Mouse (Mus musculus): ENCODE measurements around the gene Tnfsf8.

Tnfsf8 gene

GRCm38 (mm10) chr4:63860688-63861540 lies at the start of gene Tnfsf8:
Gene Tnfsf8, minus strand, starts transcription at chr4:63861347.
- DNase-seq (ENCODE audit: low spot score) = no peak

DNA sequence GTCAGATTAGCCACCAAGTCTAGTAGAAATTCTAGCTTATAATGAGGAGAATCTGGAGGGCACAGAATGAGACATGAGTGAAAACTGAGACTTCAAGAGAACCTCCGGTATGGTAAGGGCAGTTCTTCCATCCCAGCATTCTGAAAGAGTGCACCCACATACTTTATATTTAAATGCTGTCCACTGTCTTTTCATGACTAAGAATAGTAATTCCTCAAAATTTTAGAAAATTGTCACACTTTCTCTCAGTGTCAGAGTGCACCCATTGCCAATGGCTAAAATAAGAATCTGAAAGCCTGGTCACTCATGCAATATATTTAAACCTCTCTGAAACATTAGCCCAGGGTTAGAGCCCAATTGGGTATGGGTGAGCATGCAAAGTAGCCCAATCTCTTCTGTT lies 47.4 kb upstream of the Tnfsf8 start:
- DNase-seq (ENCODE audit: low spot score) = no peak

- no peak for DNase-seq (ENCODE audit: low spot score)
Measured at GRCm38 (mm10) chr4:63907473-63907872, 46.3 kb upstream of the Tnfsf8 start.

DNA sequence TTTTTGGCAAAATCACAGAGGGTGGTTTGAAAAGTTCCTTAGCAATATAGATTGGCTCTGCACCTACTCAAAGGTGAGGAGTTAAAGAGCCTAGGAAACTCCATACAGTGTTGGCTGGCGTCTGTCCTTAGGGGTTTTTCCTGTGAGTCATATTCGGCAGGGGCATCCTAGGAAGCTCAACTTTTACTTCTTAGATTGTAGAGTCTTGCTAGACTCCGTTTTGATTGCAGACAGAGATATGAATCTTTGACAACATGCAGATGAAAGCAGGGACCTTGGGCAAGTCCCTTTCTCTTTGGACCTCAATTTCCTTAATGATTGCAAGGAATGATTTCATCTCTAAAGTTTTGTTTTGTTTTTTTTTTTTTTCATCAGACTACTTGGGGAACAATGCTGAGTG lies 44.9 kb upstream of the Tnfsf8 start:
- DNase-seq (ENCODE audit: low spot score) = no peak

GRCm38 (mm10) chr4:63899081-63899523 lies 38.0 kb upstream of the Tnfsf8 start:
- DNase-seq (ENCODE audit: low spot score) = no peak

DNA sequence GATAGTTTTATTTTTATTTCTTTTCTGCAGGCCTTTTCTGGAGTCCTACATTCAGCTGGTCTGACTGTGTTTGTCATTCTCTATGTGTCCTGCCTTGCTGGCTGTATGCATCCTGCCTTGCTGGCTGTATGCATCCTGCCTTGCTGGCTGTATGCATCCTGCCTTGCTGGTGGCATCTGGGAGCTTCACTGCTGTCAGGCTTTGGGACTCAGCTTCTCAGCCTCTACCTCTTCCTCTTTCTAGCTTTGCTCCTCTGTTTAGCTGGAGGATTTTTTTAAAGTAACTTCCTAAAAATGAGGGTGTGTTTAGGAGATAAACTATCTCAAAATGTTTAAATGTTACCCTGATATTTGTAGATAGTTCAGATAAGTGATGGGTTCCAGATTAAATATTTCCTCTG lies 36.0 kb upstream of the Tnfsf8 start:
- DNase-seq (ENCODE audit: low spot score) = no peak

DNA sequence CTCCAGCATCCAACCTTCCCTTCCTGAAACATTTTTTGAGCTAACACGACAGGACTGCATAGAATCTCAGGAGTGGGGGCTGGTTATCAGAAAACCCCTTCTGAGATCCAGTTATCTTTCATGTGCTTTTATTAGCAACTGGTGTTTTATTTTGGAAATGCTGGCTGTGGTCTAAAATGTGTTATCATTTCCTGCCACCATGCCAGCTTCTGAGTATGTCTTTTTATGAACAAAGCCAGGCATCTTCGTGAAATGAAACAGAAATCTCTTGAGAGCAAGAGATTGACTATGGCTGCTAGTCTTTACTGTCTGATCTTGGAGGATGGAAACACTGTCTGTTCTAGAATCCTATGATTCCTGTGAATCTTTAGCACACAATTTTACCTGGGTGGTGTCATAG lies 25.0 kb upstream of the Tnfsf8 start:
- DNase-seq (ENCODE audit: low spot score) = no peak

DNA sequence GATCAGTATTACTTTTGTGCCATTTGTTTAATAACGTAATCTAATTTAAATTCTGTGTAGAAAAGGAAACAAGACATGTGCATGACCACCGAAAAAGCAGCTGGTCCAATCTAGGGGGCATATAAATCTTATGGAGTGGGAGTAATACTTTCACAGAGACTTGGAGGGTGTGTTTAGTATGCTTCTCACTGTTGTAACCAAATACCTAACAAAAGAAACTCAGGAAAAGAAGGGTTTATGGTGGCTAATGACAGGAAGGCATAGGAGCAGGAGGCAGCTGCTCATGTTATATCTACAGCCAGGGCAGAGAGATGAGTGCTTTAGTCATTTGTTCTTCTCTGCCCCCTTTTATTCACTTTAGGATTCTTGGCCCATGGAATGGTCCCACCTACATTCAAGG lies 15.6 kb upstream of the Tnfsf8 start:
- no peak for DNase-seq (ENCODE audit: low spot score)

DNA sequence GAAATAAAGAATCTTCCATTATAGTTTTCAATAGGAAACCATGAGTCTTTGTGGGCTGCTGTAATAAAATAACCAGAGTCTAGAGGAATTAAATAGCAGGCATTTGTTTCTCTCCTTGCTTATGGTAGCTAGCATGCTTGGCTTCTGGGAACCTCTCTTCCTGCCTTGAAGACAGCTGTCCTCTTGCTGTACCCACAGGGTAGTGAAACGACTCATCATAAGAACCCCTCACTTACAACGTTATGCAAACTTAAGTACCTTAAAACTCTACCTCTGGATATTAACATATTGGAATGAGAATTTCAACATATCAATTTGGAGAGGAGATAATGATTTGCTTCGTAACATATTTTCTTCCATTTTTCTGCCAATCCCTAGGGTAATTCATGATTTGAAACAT lies 14.3 kb upstream of the Tnfsf8 start:
- DNase-seq (ENCODE audit: low spot score) = no peak

- DNase-seq (ENCODE audit: low spot score) = no peak
Measured at GRCm38 (mm10) chr4:63870678-63871077, 9.5 kb upstream of the Tnfsf8 start.

GRCm38 (mm10) chr4:63868770-63869169 lies 7.6 kb upstream of the Tnfsf8 start:
- DNase-seq (ENCODE audit: low spot score) = no peak

DNA sequence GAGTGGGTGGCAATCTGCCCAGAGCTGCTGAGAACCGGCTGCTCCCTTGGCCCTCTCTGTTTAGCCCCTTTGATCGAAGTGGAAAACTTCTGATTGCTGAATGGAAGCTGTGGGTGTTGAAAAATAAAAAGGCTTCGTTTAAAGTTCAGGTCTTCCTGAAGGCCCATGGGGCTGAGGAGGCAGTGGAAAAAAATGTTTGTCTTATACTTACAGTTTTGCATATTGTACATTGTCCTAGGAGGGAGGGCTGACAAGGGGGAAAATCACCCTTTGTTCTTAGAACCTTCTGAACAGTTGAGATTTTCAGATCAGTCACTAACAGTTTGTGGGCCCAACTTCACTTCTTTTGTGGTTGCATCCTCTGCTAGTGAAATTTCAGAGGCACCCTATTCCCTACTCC lies 1.8 kb upstream of the Tnfsf8 start:
- no peak for DNase-seq (ENCODE audit: low spot score)

DNA sequence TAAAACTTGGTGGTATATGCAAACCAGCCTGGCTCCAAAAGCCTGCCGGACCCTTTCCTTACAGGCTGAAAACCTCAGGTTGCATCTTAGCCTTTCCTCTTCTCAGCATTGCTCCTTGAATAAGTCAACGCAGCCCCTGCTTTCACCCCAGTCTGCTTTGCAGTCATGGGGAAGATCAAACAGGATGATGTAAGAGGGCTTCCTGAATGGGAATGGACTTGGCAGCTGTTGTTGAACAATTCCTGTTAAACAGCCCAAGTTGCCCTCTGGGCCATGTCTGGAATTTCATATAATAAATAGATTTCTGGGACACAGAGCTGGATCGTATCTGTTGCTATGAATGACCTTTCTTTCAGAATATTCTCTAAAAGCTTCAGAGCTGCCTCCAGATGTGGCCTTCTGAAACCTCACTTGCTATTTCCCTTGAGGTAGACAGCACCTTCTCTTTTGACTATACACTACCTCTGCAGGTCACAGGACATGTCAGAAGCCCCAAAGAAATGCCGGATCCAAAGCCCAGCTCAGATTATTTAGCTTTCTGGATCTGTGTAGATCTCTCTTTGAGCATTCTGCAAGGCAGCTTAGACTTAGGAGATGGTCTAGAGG lies 1.0 kb upstream of the Tnfsf8 start:
- DNase-seq (ENCODE audit: low spot score) = peak; percentile 18

GRCm38 (mm10) chr4:63860236-63860635 lies 911 bp downstream of the Tnfsf8 start:
- no peak for DNase-seq (ENCODE audit: low spot score)

- DNase-seq (ENCODE audit: low spot score) = no peak
Measured at GRCm38 (mm10) chr4:63859785-63860203, 1.4 kb downstream of the Tnfsf8 start.

- DNase-seq (ENCODE audit: low spot score) = no peak
Measured at GRCm38 (mm10) chr4:63858646-63859224, 2.4 kb downstream of the Tnfsf8 start.

DNA sequence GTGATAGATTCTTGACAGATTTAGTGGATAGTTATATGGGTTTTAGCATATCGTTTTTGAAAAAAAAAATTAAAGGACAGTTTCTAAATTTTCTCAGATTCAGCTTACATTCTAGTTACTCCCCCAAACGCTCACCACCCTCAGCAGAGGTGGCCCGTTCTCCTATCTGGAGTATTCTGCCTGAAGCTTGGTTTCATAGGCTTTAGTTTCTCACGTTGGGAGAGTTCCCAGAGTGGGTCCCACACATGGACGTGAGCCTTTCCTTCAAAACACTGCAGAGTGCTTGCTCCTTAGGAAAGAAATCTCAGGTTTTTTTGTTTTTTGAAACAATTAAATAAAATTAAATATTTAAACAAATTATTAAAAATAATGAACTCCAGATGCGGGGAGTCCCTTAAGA lies 4.4 kb downstream of the Tnfsf8 start:
- DNase-seq (ENCODE audit: low spot score) = no peak

DNA sequence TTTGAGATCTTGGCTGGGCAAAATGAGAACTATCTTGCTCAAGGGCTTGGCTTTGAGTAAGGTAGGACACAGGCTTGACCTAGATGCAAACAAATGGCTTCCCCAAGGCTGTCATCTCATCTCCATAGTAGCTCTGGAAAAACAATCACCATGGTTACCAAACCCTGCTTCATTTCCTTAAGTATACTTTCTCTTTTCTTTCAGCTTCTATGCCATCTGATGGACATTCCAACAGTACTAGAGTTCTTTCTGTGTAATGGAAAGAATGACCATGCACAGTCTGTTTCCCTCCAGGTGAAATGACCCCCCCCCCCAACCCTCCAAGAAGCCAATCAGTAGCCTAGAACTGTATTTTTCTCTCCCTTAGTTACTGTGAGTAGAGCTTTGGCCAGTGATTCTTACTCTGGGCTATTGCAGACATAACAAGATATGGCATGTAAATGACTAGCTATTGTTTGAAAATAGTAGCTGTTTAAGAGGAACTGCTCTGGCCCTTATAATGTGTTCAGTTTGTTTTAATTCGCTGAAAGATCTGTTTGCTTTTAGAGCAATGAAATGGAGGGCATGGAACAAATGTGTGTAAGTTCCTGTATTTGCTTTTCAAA lies 7.3 kb downstream of the Tnfsf8 start:
- no peak for DNase-seq (ENCODE audit: low spot score)

GRCm38 (mm10) chr4:63850082-63850481 lies 11.1 kb downstream of the Tnfsf8 start:
- no peak for DNase-seq (ENCODE audit: low spot score)

GRCm38 (mm10) chr4:63846881-63847597 lies 14.1 kb downstream of the Tnfsf8 start:
- no peak for DNase-seq (ENCODE audit: low spot score)

DNA sequence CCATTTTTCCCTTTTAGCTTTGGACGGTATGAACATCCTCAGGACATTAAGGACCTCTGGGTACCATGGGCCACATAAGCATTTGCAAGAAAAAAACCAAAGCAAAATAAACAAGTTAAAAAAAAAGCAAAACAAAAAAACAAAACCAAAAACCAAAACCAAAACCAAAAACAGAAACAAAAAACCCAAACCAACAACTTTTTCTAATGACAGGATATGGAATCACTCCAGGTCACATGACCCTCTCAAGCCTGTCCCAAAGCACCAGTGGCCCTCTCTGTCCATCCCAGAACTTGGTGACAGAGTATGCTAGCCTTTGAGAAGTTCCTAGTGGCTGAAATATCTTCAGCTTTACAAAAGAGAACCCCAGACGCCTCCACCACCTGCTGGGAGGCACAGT lies 15.4 kb downstream of the Tnfsf8 start:
- DNase-seq (ENCODE audit: low spot score) = no peak

DNA sequence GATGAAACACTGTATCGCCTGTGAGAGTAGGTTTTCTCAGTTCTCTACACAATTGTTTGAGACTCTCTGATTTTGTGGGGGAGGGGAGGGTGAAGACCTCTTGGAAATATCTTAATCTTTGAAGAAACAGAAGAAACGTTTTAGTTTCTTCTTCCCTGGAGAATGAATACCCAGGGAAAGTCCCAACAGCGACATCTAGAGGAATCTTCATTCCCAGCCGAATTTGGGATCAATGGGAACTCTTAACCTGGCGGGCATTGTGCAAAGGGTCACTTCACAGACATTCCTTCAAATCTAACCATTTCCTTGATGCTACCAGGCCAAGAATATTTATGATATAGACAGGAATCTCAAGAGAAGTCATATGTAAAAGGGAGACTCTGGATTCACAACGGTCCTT lies 17.2 kb downstream of the Tnfsf8 start:
- DNase-seq (ENCODE audit: low spot score) = peak; percentile 49

Data from lung, postnatal 25 days (tissue).